Mouse (Mus musculus): ENCODE data around the gene Cyp2c70. TPM values are rescaled to one million over a fixed set of nuclear protein-coding genes. Genes with fewer than 3 reads are reported as not detected.
A peak's percentile ranks its signal among the peaks of the same experiment; 100 is the strongest.
"Not testable (repeated sequence)": the region's sequence is repeated elsewhere in the genome, so short reads cannot be mapped to it uniquely, and the experiment has no call there.

Gene Cyp2c70
- polyA plus RNA-seq, 1 experiment: not detected

DNA sequence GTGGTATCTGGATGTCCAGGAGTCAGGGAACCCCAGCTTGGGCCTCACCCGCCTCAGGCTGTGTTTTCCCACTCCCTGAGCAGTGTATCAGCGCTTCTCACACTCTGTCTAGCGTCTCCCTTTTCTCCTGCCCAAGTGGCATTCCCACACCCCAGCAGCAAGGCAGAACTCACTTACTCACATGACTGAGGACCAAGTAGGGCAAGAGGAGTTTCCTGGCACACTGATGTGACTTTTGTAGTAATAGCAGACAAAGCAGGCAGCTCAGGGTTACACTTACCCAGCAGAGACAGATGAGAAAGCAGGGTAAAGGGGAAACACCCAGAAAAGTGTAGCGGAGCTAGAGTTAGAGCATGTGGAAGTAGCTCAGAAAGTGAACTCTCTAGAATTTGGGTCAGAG, 8.8 kb downstream of the Cyp2c70 start:
- Histone ChIP-seq H3K9me3 (replicated peaks; ENCODE audit: control insufficient read depth, insufficient read depth, low read length, poor library complexity, severe bottlenecking) (no peaks in the 10 kb centered on the region), H3K27me3 (ENCODE audit: control insufficient read depth, insufficient read depth, low read length, poor library complexity, severe bottlenecking) (no peaks in the 10 kb centered on the region), H3K27ac (ENCODE audit: insufficient read depth, low read length) (no peak overlapping the region), H3K9ac (ENCODE audit: low read depth, poor library complexity, severe bottlenecking) (no peak overlapping the region), H3K36me3 (ENCODE audit: control insufficient read depth, insufficient read depth, low read length, poor library complexity, severe bottlenecking) (no peaks in the 10 kb centered on the region), H3K4me1 (ENCODE audit: control insufficient read depth, insufficient read depth, low read length) (no peaks in the 10 kb centered on the region), H3K4me3 (ENCODE audit: low read depth, low read length) (no peak overlapping the region)
- no peak for TF ChIP-seq EP300 (IDR thresholded peaks at IDR 0.05; ENCODE audit: insufficient read depth, low read depth, low read length)
- TF ChIP-seq CTCF (IDR thresholded peaks at IDR 0.05; ENCODE audit: low read depth, low read length): no peak
- no peak for TF ChIP-seq POLR2A (IDR thresholded peaks at IDR 0.05; ENCODE audit: insufficient read depth, low read length)

DNA sequence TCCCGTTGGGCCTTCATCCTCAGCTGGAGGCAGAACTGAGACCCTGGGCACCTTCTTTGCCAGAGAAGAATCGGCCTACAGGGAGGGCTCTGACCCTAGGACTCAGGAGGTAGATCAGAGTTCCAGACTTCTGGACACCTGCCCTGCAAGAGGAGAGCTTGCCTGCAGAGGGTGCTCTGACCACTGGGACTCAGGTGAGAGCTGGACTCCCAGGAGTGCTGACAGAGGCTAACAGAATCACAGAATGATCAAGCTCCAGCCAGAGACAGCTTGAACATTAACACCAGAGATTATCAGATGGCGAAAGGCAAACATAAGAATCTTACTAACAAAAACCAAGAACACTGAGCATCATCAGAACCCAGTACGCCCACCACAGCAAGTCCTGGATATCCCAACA, 18.7 kb downstream of the Cyp2c70 start:
- not testable (repeated sequence) for H3K4me3 ChIP-seq (ENCODE audit: low read depth, low read length); H3K4me1 ChIP-seq (ENCODE audit: control insufficient read depth, insufficient read depth, low read length); H3K27me3 ChIP-seq (ENCODE audit: control insufficient read depth, insufficient read depth, low read length, poor library complexity, severe bottlenecking); H3K9me3 ChIP-seq (replicated peaks; ENCODE audit: control insufficient read depth, insufficient read depth, low read length, poor library complexity, severe bottlenecking); H3K36me3 ChIP-seq (ENCODE audit: control insufficient read depth, insufficient read depth, low read length, poor library complexity, severe bottlenecking); H3K9ac ChIP-seq (ENCODE audit: low read depth, poor library complexity, severe bottlenecking); H3K27ac ChIP-seq (ENCODE audit: insufficient read depth, low read length)

- not testable (repeated sequence) for H3K27ac ChIP-seq (ENCODE audit: insufficient read depth, low read length); H3K36me3 ChIP-seq (ENCODE audit: control insufficient read depth, insufficient read depth, low read length, poor library complexity, severe bottlenecking); H3K4me3 ChIP-seq (ENCODE audit: low read depth, low read length); H3K27me3 ChIP-seq (ENCODE audit: control insufficient read depth, insufficient read depth, low read length, poor library complexity, severe bottlenecking); H3K4me1 ChIP-seq (ENCODE audit: control insufficient read depth, insufficient read depth, low read length); H3K9me3 ChIP-seq (replicated peaks; ENCODE audit: control insufficient read depth, insufficient read depth, low read length, poor library complexity, severe bottlenecking); H3K9ac ChIP-seq (ENCODE audit: low read depth, poor library complexity, severe bottlenecking)
- TF ChIP-seq EP300 (IDR thresholded peaks at IDR 0.05; ENCODE audit: insufficient read depth, low read depth, low read length): 0 out of 2 replicates have a peak, but pooled peaks have one; percentile 17
Observed at GRCm38 (mm10) chr19:40126996-40127395, 60.1 kb downstream of the Cyp2c70 start.

- not testable (repeated sequence) for H3K4me1 ChIP-seq (ENCODE audit: control insufficient read depth, insufficient read depth, low read length); H3K9me3 ChIP-seq (replicated peaks; ENCODE audit: control insufficient read depth, insufficient read depth, low read length, poor library complexity, severe bottlenecking); H3K9ac ChIP-seq (ENCODE audit: low read depth, poor library complexity, severe bottlenecking); H3K27me3 ChIP-seq (ENCODE audit: control insufficient read depth, insufficient read depth, low read length, poor library complexity, severe bottlenecking); H3K36me3 ChIP-seq (ENCODE audit: control insufficient read depth, insufficient read depth, low read length, poor library complexity, severe bottlenecking)
- Histone ChIP-seq H3K27ac (ENCODE audit: insufficient read depth, low read length) (peak overlapping the region; percentile 47; the same call in 1 of the 2 replicates), H3K4me3 (ENCODE audit: low read depth, low read length) (peak overlapping the region; percentile 36; the same call in 1 of the 2 replicates)
- TF ChIP-seq EP300 (IDR thresholded peaks at IDR 0.05; ENCODE audit: insufficient read depth, low read depth, low read length): peak; percentile 72; the same call in 1 of the 2 replicates
Observed at GRCm38 (mm10) chr19:40125165-40125564, 62.0 kb downstream of the Cyp2c70 start.

DNA sequence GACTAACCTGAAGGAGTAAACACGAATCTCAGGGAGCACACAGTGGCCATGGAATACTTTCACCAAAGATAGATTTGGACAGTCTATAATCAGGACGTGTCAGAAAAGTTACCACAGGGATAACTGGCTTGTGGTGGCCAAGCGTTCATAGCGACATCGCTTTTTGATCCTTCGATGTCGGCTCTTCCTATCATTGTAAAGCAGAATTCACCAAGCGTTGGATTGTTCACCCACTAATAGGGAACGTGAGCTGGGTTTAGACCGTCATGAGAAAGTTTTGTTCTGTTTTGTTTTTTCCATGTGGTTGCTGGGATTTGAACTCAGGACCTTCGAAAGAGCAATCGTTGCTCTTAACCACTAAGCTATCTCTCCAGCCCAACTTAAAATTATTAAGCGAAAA, 67.5 kb downstream of the Cyp2c70 start:
- not testable (repeated sequence) for H3K4me3 ChIP-seq (ENCODE audit: low read depth, low read length); H3K27ac ChIP-seq (ENCODE audit: insufficient read depth, low read length); H3K27me3 ChIP-seq (ENCODE audit: control insufficient read depth, insufficient read depth, low read length, poor library complexity, severe bottlenecking); H3K4me1 ChIP-seq (ENCODE audit: control insufficient read depth, insufficient read depth, low read length); H3K9me3 ChIP-seq (replicated peaks; ENCODE audit: control insufficient read depth, insufficient read depth, low read length, poor library complexity, severe bottlenecking); H3K36me3 ChIP-seq (ENCODE audit: control insufficient read depth, insufficient read depth, low read length, poor library complexity, severe bottlenecking); H3K9ac ChIP-seq (ENCODE audit: low read depth, poor library complexity, severe bottlenecking)

Other genes starting within 250 kb of the Cyp2c70 start
- gene Cyp2c37, start 194.9 kb downstream of the Cyp2c70 start, polyA plus RNA-seq (2011; ENCODE audit: insufficient read depth, insufficient read length, low read depth, missing spikeins): not detected in 2 replicates
- not detected in 2 replicates for gene Cyp2c54, start 113.5 kb downstream of the Cyp2c70 start, polyA plus RNA-seq (2011; ENCODE audit: insufficient read depth, insufficient read length, low read depth, missing spikeins)
- gene Cyp2c50, start 97.6 kb downstream of the Cyp2c70 start, polyA plus RNA-seq (2011; ENCODE audit: insufficient read depth, insufficient read length, low read depth, missing spikeins): not detected in 2 replicates
- gene Pdlim1, start 84.5 kb upstream of the Cyp2c70 start, polyA plus RNA-seq (2011; ENCODE audit: insufficient read depth, insufficient read length, low read depth, missing spikeins): 205 and 208 TPM in 2 replicates

All from ES-Bruce4 (cell line).